Mouse (Mus musculus) embryonic facial prominence, embryonic 15.5 days (tissue): ENCODE data around the gene Lepr. TPM values are rescaled to one million over a fixed set of nuclear protein-coding genes. Genes with fewer than 3 reads are reported as not detected.
"Not testable (repeated sequence)": the region's sequence is repeated elsewhere in the genome, so short reads cannot be mapped to it uniquely, and the experiment has no call there.

ENCODE experiments used
- ATAC-seq: fragments of 200-750 bp; cut with Nextera tagmentation; 2 replicates; pipeline ENCODE4 v1.8.0; 2017; ENCODE audit warnings: low read depth, moderate TSS enrichment; ENCODE audit not compliant: insufficient number of reproducible peaks, low FRiP score, low TSS enrichment
- H3K27ac ChIP-seq: fragments of 300-500 bp; sonication (generic); replicated peaks from 2 replicates; pipeline ENCODE4 v1.5.1; 2015; ENCODE audit warnings: mild to moderate bottlenecking, inconsistent platforms
- H3K27me3 ChIP-seq: fragments of 300-500 bp; sonication (generic); 2 replicates; pipeline ENCODE4 v1.6.1; 2015; ENCODE audit warnings: inconsistent platforms
- H3K36me3 ChIP-seq: fragments of 300-500 bp; sonication (generic); 2 replicates; pipeline ENCODE4 v1.6.1; 2015; ENCODE audit warnings: mild to moderate bottlenecking, inconsistent platforms
- H3K4me1 ChIP-seq: fragments of 300-500 bp; sonication (generic); 2 replicates; pipeline ENCODE4 v1.6.1; 2015; ENCODE audit warnings: inconsistent platforms
- H3K4me2 ChIP-seq: fragments of 300-500 bp; sonication (generic); replicated peaks from 2 replicates; pipeline ENCODE4 v1.6.1; 2015; ENCODE audit warnings: mild to moderate bottlenecking, inconsistent platforms
- H3K4me3 ChIP-seq: fragments of 300-500 bp; sonication (generic); replicated peaks from 2 replicates; pipeline ENCODE4 v1.5.1; 2015; ENCODE audit warnings: mild to moderate bottlenecking, inconsistent platforms
- H3K9ac ChIP-seq: fragments of 300-500 bp; sonication (generic); 2 replicates; pipeline ENCODE4 v1.6.1; 2015; ENCODE audit warnings: inconsistent platforms
- H3K9me3 ChIP-seq: fragments of 300-500 bp; sonication (generic); replicated peaks from 2 replicates; pipeline ENCODE4 v1.6.1; 2016; ENCODE audit warnings: inconsistent platforms
- WGBS: fragments of 180-500 bp; shearing (Covaris S2); methylation state at CpG from one replicate; pipeline ENCODE4 v1.1.7; 2015; 5-methylcytosine and 5-hydroxymethylcytosine counted together
- polyA plus RNA-seq: library from polyadenylated mRNA; unstranded; fragments of >200 nt; fragmentation: Nextera tagmentation; extraction: Ambion mirVana; gene quantifications from 2 replicates; pipeline ENCODE4 v1.2.1, GENCODE M21; 2015

Gene Lepr
- polyA plus RNA-seq, 1 experiment from 2014 or later, result 14.2 TPM

DNA sequence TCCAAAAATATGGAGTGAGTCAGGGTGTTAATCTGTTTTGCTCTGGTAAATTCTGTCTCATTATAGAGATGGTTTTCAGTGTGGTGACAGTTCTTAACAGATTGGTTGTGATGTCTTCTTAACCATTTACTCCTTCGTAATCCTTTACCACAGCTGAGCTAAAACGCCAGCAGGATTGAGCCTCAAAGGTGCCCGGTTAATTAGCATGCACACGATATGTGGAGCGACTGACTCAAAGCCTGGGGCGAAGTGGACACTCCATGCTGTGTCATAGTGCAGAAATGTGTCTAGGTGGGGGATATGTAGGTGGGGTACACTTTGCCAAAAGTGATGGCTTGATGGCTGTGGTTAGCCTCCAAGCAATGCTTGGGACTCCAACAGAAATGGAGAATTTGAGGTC, 1.4 kb upstream of the Lepr start:
- no peak for ATAC-seq
- 79% methylated on average over 6 of the region's 6 CpGs for WGBS
- H3K36me3 ChIP-seq, result no peaks in the 10 kb centered on the region

DNA sequence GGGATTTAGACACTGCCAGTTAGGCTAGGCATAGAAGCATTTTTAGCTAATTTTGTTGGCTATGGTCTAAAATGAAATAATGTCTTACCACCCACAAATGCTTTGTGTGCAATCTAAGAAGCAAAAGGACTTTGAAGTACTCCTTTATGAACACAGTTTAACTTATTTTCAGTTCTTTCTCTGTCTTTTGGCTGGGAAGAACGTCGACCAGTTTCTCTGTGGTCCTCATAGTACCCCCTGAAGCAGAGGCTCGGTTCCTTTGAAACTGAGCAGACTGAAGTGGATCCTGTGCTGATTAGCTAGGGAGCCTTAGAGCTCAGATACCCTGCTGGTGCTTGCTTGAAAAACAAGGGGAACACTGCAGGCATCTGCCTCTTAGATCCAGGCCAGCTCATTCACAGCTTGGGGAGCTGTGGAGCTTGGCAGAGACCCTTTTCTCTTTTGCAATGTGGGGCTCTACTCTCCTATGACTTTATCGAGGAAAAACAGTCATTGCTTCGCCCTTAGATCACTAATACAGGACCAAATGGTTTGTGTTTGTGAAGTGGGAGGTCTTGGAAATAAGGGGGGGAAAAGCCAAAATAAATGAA, 1.9 kb downstream of the Lepr start:
- H3K9me3 ChIP-seq, result no peaks in the 10 kb centered on the region
- no peaks in the 10 kb centered on the region for H3K36me3 ChIP-seq
- no peak overlapping the region for H3K4me3 ChIP-seq
- H3K9ac ChIP-seq, result no peak overlapping the region
- peak overlapping the region; percentile 65; the same call in 1 of the 2 replicates for H3K27ac ChIP-seq
- peaks cover 8% of the 10 kb centered on the region; the same call in 1 of the 2 replicates for H3K4me1 ChIP-seq
- no peak for ATAC-seq
- 8% methylated on average over 5 of the region's 5 CpGs for WGBS
- no peaks in the 10 kb centered on the region for H3K27me3 ChIP-seq
- no peak overlapping the region for H3K4me2 ChIP-seq

More for the DNA sequence above, 1.4 kb upstream of the Lepr start:
- no peak overlapping the region for H3K4me3 ChIP-seq
- no peaks in the 10 kb centered on the region for H3K27me3 ChIP-seq
- H3K9me3 ChIP-seq, result no peaks in the 10 kb centered on the region
- H3K4me2 ChIP-seq, result no peak overlapping the region
- peaks cover 10% of the 10 kb centered on the region; the same call in 1 of the 2 replicates for H3K4me1 ChIP-seq
- no peak overlapping the region for H3K9ac ChIP-seq
- no peak overlapping the region for H3K27ac ChIP-seq

DNA sequence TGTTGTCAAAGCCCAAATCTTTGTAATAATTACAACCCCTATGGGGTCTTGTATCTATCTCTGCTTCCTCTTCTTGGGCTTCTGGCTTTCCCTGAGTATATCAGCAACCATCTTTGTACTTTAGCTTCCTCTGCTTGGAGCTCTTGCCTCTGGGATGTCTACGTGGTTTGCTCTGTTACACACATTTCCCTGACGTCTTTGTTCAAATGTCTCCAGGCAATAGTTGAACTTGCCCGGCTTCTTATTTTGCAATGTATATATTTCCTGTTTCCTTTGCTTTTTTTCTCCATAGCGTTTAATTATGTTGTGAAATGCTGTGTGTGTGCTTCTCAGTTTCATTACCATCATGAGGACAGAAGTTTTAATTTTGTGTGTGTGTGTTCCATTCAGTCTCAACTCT, 4.5 kb downstream of the Lepr start:
- no peak overlapping the region for H3K4me3 ChIP-seq
- no peaks in the 10 kb centered on the region for H3K27me3 ChIP-seq
- no peaks in the 10 kb centered on the region for H3K36me3 ChIP-seq
- H3K4me2 ChIP-seq, result no peak overlapping the region
- ATAC-seq, result no peak
- no peak overlapping the region for H3K9ac ChIP-seq
- WGBS, result 41% methylated on average over 4 of the region's 4 CpGs
- no peaks in the 10 kb centered on the region for H3K9me3 ChIP-seq
- H3K4me1 ChIP-seq, result peaks cover 8% of the 10 kb centered on the region; the same call in 1 of the 2 replicates
- H3K27ac ChIP-seq, result no peak overlapping the region

DNA sequence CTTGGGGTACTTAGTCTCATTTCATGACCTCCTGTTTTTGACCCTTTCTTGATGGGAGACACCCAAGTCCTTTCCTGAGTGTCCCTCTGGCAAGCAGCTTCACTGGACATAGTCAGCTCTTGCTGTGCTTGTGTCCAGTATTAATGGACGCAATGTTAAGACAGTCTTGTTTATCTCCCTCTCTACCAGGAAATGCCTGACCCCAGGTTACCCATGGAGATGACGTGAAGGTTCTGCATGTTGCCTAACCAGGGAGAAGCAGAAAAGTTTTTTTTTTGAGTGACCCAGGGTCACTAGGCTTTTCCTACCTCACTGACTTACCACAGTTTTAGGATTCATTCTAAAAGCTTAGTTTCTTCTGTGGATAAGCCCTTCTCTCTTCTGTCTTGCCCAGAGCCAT, 24.8 kb downstream of the Lepr start:
- 84% methylated on average over 2 of the region's 2 CpGs for WGBS
- H3K4me2 ChIP-seq, result no peak overlapping the region
- H3K4me3 ChIP-seq, result no peak overlapping the region
- H3K4me1 ChIP-seq, result no peaks in the 10 kb centered on the region
- H3K27ac ChIP-seq, result no peak overlapping the region
- no peak overlapping the region for H3K9ac ChIP-seq
- no peaks in the 10 kb centered on the region for H3K36me3 ChIP-seq
- no peaks in the 10 kb centered on the region for H3K9me3 ChIP-seq
- ATAC-seq, result no peak
- H3K27me3 ChIP-seq, result no peaks in the 10 kb centered on the region

DNA sequence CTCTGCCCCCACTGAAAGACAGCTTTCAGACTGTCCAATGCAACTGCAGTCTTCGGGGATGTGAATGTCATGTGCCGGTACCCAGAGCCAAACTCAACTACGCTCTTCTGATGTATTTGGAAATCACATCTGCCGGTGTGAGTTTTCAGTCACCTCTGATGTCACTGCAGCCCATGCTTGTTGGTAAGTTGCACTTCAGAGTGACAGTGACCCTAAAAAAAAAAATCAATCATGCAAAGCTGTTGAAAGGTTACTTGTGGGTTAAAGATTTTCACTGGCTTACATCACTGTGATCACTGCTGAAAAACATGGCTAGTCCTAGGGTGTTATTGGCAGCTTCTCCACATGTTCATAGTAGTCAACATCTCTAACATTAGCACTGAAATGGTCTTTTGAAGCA, 28.3 kb downstream of the Lepr start:
- ATAC-seq, result no peak
- Histone ChIP-seq H3K27ac (no peak overlapping the region), H3K9ac (no peak overlapping the region), H3K4me3 (no peak overlapping the region), H3K9me3 (no peaks in the 10 kb centered on the region), H3K4me2 (no peak overlapping the region), H3K4me1 (no peaks in the 10 kb centered on the region), H3K27me3 (no peaks in the 10 kb centered on the region), H3K36me3 (no peaks in the 10 kb centered on the region)
- 93% methylated on average over 4 of the region's 4 CpGs for WGBS

DNA sequence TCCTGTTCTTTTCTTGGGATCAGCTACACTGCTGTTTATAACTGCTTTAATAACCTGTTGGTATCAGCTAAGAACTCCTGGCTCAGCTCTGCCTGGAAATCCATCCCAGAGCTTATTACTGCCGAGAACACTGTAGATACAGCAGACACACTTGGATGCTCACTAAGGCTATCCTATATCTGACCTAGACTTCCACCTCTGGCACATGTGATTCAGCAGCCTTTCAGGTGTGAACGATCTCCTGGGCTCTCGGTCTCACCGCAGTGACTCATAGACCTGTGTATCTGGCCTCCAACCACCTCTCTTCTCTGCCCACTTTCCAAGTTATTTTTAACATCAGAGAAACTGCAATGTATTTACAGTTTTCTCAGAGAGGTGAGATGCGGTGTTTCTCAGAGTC, 43.3 kb downstream of the Lepr start:
- Histone ChIP-seq H3K36me3 (no peaks in the 10 kb centered on the region), H3K4me2 (no peak overlapping the region), H3K9me3 (no peaks in the 10 kb centered on the region), H3K27me3 (no peaks in the 10 kb centered on the region), H3K4me1 (no peaks in the 10 kb centered on the region), H3K27ac (no peak overlapping the region), H3K9ac (no peak overlapping the region), H3K4me3 (no peak overlapping the region)
- ATAC-seq, result no peak
- WGBS, result 90% methylated on average over 5 of the region's 5 CpGs

DNA sequence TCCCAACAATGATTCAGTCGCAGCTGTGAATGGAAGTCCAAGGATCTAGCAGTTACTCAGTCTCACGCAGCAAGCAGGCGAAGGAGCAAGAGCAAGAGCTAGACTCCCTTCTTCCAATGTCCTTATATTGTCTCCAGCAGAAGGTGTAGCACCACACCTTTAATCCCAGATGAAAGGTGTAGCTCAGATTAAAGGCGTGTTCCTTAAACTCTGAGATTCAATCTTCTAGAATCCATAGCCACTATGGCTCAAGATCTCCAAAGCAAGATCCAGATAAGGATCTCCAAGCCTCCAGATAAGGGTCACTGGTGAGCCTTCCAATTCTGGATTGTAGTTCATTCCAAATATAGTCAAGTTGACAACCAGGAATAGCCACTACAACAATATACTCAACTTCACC, 126.7 kb downstream of the Lepr start, which contains the start of gene B020004J07Rik:
Gene B020004J07Rik (minus strand): TSS at position 101 of the 400 bp plus-strand sequence.
- not testable (repeated sequence) for H3K27me3 ChIP-seq, H3K9me3 ChIP-seq, H3K27ac ChIP-seq, H3K36me3 ChIP-seq, H3K4me2 ChIP-seq, ATAC-seq, H3K9ac ChIP-seq, H3K4me1 ChIP-seq, H3K4me3 ChIP-seq
- WGBS, result 91% methylated on average over 4 of the region's 4 CpGs

DNA sequence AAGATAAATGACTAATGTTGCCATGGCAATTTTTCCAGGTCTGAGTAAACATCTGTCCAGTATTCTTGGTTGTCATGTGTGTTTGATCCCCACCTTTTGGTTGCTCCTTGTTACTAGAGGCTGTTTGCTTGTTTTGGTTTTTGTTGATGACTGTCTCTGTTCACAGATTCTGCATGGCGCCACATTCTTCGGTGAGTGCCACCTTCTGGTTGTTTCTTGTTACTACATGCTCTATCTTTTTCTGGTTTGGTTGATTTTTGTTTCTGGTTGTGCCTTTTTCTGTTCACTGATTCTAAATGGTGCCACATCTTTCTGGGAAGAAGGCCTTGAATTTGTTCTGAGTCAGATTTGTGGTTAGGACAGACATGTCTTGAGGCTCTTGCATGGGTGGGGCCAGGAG, 133.7 kb downstream of the Lepr start:
- Histone ChIP-seq H3K27ac (no peak overlapping the region), H3K9ac (no peak overlapping the region), H3K9me3 (peaks cover 7% of the 10 kb centered on the region; the same call in 1 of the 2 replicates), H3K4me1 (no peaks in the 10 kb centered on the region), H3K4me2 (no peak overlapping the region), H3K27me3 (no peaks in the 10 kb centered on the region), H3K36me3 (no peaks in the 10 kb centered on the region), H3K4me3 (no peak overlapping the region)
- WGBS, result 54% methylated on average over 2 of the region's 2 CpGs
- no peak for ATAC-seq

DNA sequence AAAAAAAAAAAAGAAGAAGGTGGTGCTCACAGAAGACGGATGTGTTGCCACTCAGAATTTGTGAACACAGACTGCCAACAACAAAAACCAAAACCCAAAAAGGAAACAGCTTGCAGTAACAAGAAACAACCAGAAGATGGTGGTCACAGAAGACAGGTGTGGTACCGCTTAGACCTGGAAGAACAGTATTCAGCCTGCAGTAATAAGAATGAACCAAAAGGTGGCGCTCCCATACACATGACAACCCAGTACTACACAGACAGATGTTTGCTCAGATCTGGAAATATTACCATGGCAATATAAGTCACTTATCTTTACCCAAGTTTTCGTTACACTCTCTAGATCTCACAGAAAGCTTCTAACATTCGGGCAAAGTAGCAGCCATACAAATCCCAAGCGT, 143.7 kb downstream of the Lepr start:
- Histone ChIP-seq H3K36me3 (no peaks in the 10 kb centered on the region), H3K27me3 (no peaks in the 10 kb centered on the region), H3K4me1 (no peaks in the 10 kb centered on the region), H3K4me2 (no peak overlapping the region), H3K9ac (no peak overlapping the region), H3K9me3 (no peaks in the 10 kb centered on the region), H3K4me3 (no peak overlapping the region), H3K27ac (no peak overlapping the region)
- ATAC-seq, result no peak
- WGBS, result 43% methylated on average over 6 of the region's 6 CpGs

DNA sequence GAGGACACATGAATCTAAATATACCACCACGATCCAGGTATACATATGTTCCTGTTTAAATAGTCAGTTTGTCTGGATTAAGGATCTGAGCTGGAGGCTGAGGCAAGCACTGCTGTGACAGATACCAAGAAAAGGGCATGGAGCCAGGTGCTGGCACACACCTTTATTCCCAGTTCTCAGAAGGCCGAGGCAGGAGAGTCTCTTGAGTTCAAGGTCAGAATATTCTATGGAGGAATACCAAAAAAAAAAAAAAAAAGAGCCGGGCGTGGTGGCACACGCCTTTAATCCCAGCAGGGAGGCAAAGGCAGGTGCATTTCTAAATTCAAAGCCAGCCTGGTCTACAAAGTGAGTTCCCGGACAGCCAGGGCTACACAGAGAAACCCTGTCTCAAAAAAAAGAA, 145.1 kb downstream of the Lepr start:
- Histone ChIP-seq H3K27ac (no peak overlapping the region), H3K4me3 (no peak overlapping the region), H3K4me1 (no peaks in the 10 kb centered on the region), H3K4me2 (no peak overlapping the region), H3K27me3 (no peaks in the 10 kb centered on the region), H3K9ac (no peak overlapping the region), H3K9me3 (no peaks in the 10 kb centered on the region), H3K36me3 (no peaks in the 10 kb centered on the region)
- WGBS, result 84% methylated on average over 6 of the region's 6 CpGs
- no peak for ATAC-seq
